Mouse (Mus musculus) intestine, embryonic 16.5 days (tissue): ENCODE data around the gene Prkcg. TPM values are rescaled to one million over a fixed set of nuclear protein-coding genes. Genes with fewer than 3 reads are reported as not detected.

Source experiments
- ATAC-seq: fragments of 200-750 bp; cut with Nextera tagmentation; 2 replicates; pipeline ENCODE4 v1.8.0; 2017; ENCODE audit warnings: moderate TSS enrichment, moderate library complexity
- H3K27ac ChIP-seq: fragments of 300-500 bp; sonication (generic); 2 replicates; pipeline ENCODE4 v1.5.1; 2014; ENCODE audit warnings: mild to moderate bottlenecking, low read length
- H3K27me3 ChIP-seq: fragments of 300-500 bp; sonication (generic); replicated peaks from 2 replicates; pipeline ENCODE4 v1.6.1; 2014; ENCODE audit warnings: low read length, control low read depth, mixed read lengths; ENCODE audit not compliant: control insufficient read depth, insufficient read depth
- H3K36me3 ChIP-seq: fragments of 300-500 bp; sonication (generic); 2 replicates; pipeline ENCODE4 v1.6.1; 2014; ENCODE audit warnings: low read length, control low read depth; ENCODE audit not compliant: control insufficient read depth, insufficient read depth
- H3K4me1 ChIP-seq: fragments of 300-500 bp; sonication (generic); 2 replicates; pipeline ENCODE4 v1.6.1; 2014; ENCODE audit warnings: low read length, control low read depth, mixed read lengths; ENCODE audit not compliant: control insufficient read depth, insufficient read depth
- H3K4me2 ChIP-seq: fragments of 300-500 bp; sonication (generic); 2 replicates; pipeline ENCODE4 v1.6.1; 2014; ENCODE audit warnings: low read depth, low read length, control low read depth
- H3K4me3 ChIP-seq: fragments of 300-500 bp; sonication (generic); 2 replicates; pipeline ENCODE4 v1.5.1; 2014; ENCODE audit warnings: mild to moderate bottlenecking, low read length
- H3K9ac ChIP-seq: fragments of 300-500 bp; sonication (generic); 2 replicates; pipeline ENCODE4 v1.6.1; 2014; ENCODE audit warnings: low read depth, low read length
- H3K9me3 ChIP-seq: fragments of 300-500 bp; sonication (generic); 2 replicates; pipeline ENCODE4 v1.6.1; 2016; ENCODE audit warnings: low read length, control low read depth; ENCODE audit not compliant: control insufficient read depth
- WGBS: fragments of 180-500 bp; shearing (Covaris S2); extraction: QIAGEN DNeasy Blood & Tissue Kit; methylation state at CpG from one replicate; pipeline ENCODE4 v1.1.7; 2014; 5-methylcytosine and 5-hydroxymethylcytosine counted together
- polyA plus RNA-seq: library from polyadenylated mRNA; unstranded; fragments of >200 nt; fragmentation: Nextera tagmentation; extraction: Ambion mirVana; gene quantifications from 2 replicates; pipeline ENCODE4 v1.2.1, GENCODE M21; 2015

Gene Prkcg
- polyA plus RNA-seq, result 0.16 and 0.28 TPM in 2 replicates

GRCm38 (mm10) chr7:3288976-3289970 lies at the start of gene Prkcg, which contains the start of gene Myadm:
Gene Prkcg (plus strand): TSS chr7:3289179.
Gene Myadm (plus strand): TSS chr7:3289080.
- 2% methylated on average over 30 of the region's 30 CpGs for WGBS
- Histone ChIP-seq H3K36me3 (0 out of 2 replicates have a peak, but pooled peaks cover 4% of the 10 kb centered on the region), H3K27ac (peak within 1 kb of the TSS; percentile 94), H3K27me3 (no peaks in the 10 kb centered on the region), H3K4me2 (peak within 1 kb of the TSS; percentile 69), H3K4me1 (peaks cover 23% of the 10 kb centered on the region), H3K4me3 (peak within 1 kb of the TSS; percentile 54), H3K9ac (peak within 1 kb of the TSS; percentile 76), H3K9me3 (no peaks in the 10 kb centered on the region)
- ATAC-seq, result peak; percentile 52

- H3K4me2 ChIP-seq, result no peak overlapping the region
- ATAC-seq, result no peak
- no peaks in the 10 kb centered on the region for H3K4me1 ChIP-seq
- no peak overlapping the region for H3K4me3 ChIP-seq
- no peaks in the 10 kb centered on the region for H3K36me3 ChIP-seq
- H3K9me3 ChIP-seq, result no peaks in the 10 kb centered on the region
- WGBS, result 73% methylated on average over 2 of the region's 2 CpGs
- H3K9ac ChIP-seq, result no peak overlapping the region
- no peak overlapping the region for H3K27ac ChIP-seq
- H3K27me3 ChIP-seq, result no peaks in the 10 kb centered on the region
Observed at GRCm38 (mm10) chr7:3239193-3239592, 49.8 kb upstream of the Prkcg start.

GRCm38 (mm10) chr7:3260701-3261100 lies 28.3 kb upstream of the Prkcg start:
- H3K4me1 ChIP-seq, result no peaks in the 10 kb centered on the region
- H3K9me3 ChIP-seq, result no peaks in the 10 kb centered on the region
- no peak for ATAC-seq
- no peak overlapping the region for H3K9ac ChIP-seq
- no peak overlapping the region for H3K4me2 ChIP-seq
- peaks cover 2% of the 10 kb centered on the region; the same call in 1 of the 2 replicates for H3K27me3 ChIP-seq
- no peaks in the 10 kb centered on the region for H3K36me3 ChIP-seq
- WGBS, result 65% methylated on average over 3 of the region's 3 CpGs
- H3K27ac ChIP-seq, result no peak overlapping the region
- H3K4me3 ChIP-seq, result no peak overlapping the region

GRCm38 (mm10) chr7:3261446-3261845 lies 27.5 kb upstream of the Prkcg start:
- Histone ChIP-seq H3K9me3 (no peaks in the 10 kb centered on the region), H3K27me3 (peaks cover 2% of the 10 kb centered on the region; the same call in 1 of the 2 replicates), H3K4me1 (no peaks in the 10 kb centered on the region), H3K9ac (no peak overlapping the region), H3K4me2 (no peak overlapping the region), H3K4me3 (no peak overlapping the region), H3K36me3 (no peaks in the 10 kb centered on the region), H3K27ac (no peak overlapping the region)
- ATAC-seq, result no peak
- 67% methylated on average over 4 of the region's 4 CpGs for WGBS

GRCm38 (mm10) chr7:3262789-3263188 lies 26.2 kb upstream of the Prkcg start:
- Histone ChIP-seq H3K9me3 (no peaks in the 10 kb centered on the region), H3K36me3 (no peaks in the 10 kb centered on the region), H3K4me3 (no peak overlapping the region), H3K27ac (no peak overlapping the region), H3K27me3 (peaks cover 2% of the 10 kb centered on the region; the same call in 1 of the 2 replicates), H3K4me2 (no peak overlapping the region), H3K9ac (no peak overlapping the region), H3K4me1 (0 out of 2 replicates have a peak, but pooled peaks cover 1% of the 10 kb centered on the region)
- 35% methylated on average over 2 of the region's 2 CpGs for WGBS
- no peak for ATAC-seq

GRCm38 (mm10) chr7:3264390-3265022 lies 24.5 kb upstream of the Prkcg start:
- Histone ChIP-seq H3K9ac (peak overlapping the region; percentile 40), H3K36me3 (no peaks in the 10 kb centered on the region), H3K27me3 (peaks cover 2% of the 10 kb centered on the region; the same call in 1 of the 2 replicates), H3K4me3 (peak overlapping the region; percentile 19; the same call in 1 of the 2 replicates), H3K4me2 (peak overlapping the region; percentile 43), H3K4me1 (0 out of 2 replicates have a peak, but pooled peaks cover 3% of the 10 kb centered on the region), H3K9me3 (no peaks in the 10 kb centered on the region), H3K27ac (no peak overlapping the region)
- no peak for ATAC-seq
- WGBS, result 30% methylated on average over 22 of the region's 22 CpGs

- H3K27me3 ChIP-seq, result peaks cover 2% of the 10 kb centered on the region; the same call in 1 of the 2 replicates
- no peaks in the 10 kb centered on the region for H3K9me3 ChIP-seq
- H3K4me2 ChIP-seq, result no peak overlapping the region
- H3K36me3 ChIP-seq, result no peaks in the 10 kb centered on the region
- H3K27ac ChIP-seq, result no peak overlapping the region
- ATAC-seq, result no peak
- 0 out of 2 replicates have a peak, but pooled peaks cover 3% of the 10 kb centered on the region for H3K4me1 ChIP-seq
- no peak overlapping the region for H3K4me3 ChIP-seq
- H3K9ac ChIP-seq, result no peak overlapping the region
- 54% methylated on average over 6 of the region's 6 CpGs for WGBS
Observed at GRCm38 (mm10) chr7:3265311-3265710, 23.7 kb upstream of the Prkcg start.

- Histone ChIP-seq H3K9ac (no peak overlapping the region), H3K36me3 (no peaks in the 10 kb centered on the region), H3K27ac (no peak overlapping the region), H3K4me2 (no peak overlapping the region), H3K4me3 (no peak overlapping the region), H3K9me3 (no peaks in the 10 kb centered on the region), H3K27me3 (peaks cover 2% of the 10 kb centered on the region; the same call in 1 of the 2 replicates), H3K4me1 (0 out of 2 replicates have a peak, but pooled peaks cover 3% of the 10 kb centered on the region)
- no peak for ATAC-seq
- 77% methylated on average over 3 of the region's 3 CpGs for WGBS
Observed at GRCm38 (mm10) chr7:3267261-3267660, 21.7 kb upstream of the Prkcg start.

- peak; percentile 62 for ATAC-seq
- WGBS, result 54% methylated on average over 8 of the region's 8 CpGs
- H3K27ac ChIP-seq, result no peak overlapping the region
- H3K9ac ChIP-seq, result no peak overlapping the region
- 0 out of 2 replicates have a peak, but pooled peaks cover 3% of the 10 kb centered on the region for H3K4me1 ChIP-seq
- no peaks in the 10 kb centered on the region for H3K36me3 ChIP-seq
- H3K4me2 ChIP-seq, result no peak overlapping the region
- peaks cover 2% of the 10 kb centered on the region; the same call in 1 of the 2 replicates for H3K27me3 ChIP-seq
- H3K4me3 ChIP-seq, result no peak overlapping the region
- no peaks in the 10 kb centered on the region for H3K9me3 ChIP-seq
Observed at GRCm38 (mm10) chr7:3267888-3268287, 21.1 kb upstream of the Prkcg start.
